Mouse (Mus musculus) yolk sac, embryonic 10.5 days (tissue): ENCODE data around the gene Lao1.
"Not testable (repeated sequence)": the region's sequence is repeated elsewhere in the genome, so short reads cannot be mapped to it uniquely, and the experiment has no call there.

Experiments used
- DNase-seq: peaks from one replicate; pipeline ENCODE4 v3.0.0-alpha.2; 2017; ENCODE audit warnings: low spot score

Lao1 gene

DNA sequence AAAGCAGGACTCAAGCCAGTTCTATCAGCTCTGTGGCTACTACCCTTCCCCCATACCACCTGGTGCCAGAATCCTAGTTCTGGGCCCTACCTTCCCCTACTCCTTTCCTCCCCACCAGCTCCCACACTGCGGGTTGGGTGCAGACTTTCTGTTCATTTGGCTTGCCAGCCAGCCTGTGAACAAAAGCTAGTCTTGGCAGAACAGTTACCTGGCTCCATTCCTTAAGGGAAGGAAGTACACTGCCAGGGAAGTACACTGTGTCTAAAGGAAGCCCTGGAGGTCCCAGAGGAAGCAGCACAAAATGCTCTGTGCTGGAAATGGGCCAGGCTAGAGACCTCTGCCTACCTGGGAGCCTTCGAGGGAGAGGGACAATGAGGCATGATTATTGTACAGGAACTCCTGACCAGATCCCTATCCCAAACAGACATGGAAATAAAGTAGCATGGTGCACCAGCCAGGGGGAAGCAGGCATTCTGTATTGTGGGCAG is at the start of gene Lao1:
Gene Lao1 (plus strand): TSS at position 438 of the 488 bp plus-strand sequence.
- no peak for DNase-seq

DNA sequence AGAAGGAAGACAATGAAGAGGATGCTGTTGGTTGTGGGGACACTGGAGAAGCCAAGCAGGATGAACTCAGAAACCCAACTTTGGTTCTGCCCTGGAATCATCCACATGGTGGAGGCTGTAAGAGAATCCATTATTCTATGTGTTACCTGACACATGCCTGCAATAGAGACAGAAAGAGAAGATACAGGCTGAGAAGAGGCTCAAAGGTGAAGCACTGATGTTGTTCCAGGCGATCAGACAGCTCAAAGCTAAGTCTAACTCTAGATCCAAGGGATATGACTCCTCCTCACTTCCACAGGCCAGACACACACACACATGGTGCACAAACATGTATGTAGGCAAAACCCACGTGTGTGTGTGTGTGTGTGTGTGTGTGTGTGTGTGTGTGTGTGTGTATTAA is 44.0 kb upstream of the Lao1 start, which contains the start of gene Olfr1329:
Gene Olfr1329 (minus strand): TSS at position 101 of the 400 bp plus-strand sequence.
- not testable (repeated sequence) for DNase-seq

DNA sequence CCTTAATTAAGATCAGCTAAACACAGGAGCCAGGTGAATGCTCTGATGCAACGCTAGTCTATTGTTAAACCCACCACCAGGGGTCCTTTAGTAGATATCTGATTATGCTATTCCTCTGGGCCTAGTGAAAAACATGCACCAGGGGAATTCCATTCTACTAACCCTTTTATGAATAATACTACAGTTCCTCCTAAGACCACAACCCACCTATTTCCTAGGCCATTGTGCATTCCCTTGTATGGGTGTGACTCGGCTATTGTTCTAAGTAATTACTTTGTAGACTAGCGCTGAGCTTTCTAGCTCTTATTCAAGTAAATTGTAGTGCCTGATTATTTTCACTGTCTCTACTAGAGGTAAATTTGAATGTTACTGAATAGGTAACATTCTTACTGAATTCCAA is 30.1 kb upstream of the Lao1 start:
- DNase-seq: not testable (repeated sequence)

DNA sequence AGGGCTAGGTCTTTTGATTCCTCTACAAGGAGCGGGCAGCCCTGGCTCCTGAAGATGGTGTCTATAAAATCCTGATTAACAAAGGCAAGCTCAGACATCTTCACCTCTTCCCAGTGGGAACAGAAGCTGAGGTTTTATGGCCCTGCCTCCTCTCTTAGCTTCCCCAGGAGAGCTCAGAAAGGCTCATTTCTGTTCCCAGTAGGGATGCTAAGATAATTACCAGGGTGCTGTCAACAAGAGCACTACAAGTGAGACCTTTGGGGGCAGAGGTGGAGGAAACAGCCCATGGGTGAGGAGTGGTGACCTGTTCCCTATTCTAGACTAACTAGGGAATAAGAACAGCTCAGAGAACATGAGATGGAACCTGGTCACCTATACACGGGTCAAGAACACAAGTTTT is 22.9 kb upstream of the Lao1 start, which contains the start of gene Olfr1328:
Gene Olfr1328 (minus strand): TSS at position 101 of the 400 bp plus-strand sequence.
- no peak for DNase-seq

GRCm38 (mm10) chr4:118958812-118959211 is 2.6 kb upstream of the Lao1 start:
- no peak for DNase-seq

GRCm38 (mm10) chr4:118967711-118968110 is 6.3 kb downstream of the Lao1 start:
- DNase-seq: no peak

- DNase-seq: no peak
These were observed 11.9 kb downstream of the Lao1 start for GRCm38 (mm10) chr4:118973281-118973680.

DNA sequence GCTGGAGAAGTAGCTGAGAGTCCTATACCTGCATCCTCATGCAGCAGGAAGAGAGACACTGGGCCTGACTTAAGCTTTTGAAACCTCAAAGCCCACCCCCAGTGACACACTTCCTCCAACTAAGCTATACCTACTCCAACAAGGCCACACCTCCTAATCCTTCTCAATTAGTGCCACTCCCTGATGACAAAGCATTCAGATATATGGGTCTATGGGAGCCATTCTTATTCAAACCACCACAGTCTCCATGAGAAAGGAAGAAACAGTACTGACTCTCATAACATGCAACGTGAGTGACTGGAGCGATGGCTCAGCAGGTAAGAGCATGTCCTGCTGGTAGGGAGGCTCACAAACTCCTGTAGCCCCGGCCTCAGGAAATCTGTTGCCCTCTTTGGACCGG is 23.9 kb downstream of the Lao1 start:
- no peak for DNase-seq

DNA sequence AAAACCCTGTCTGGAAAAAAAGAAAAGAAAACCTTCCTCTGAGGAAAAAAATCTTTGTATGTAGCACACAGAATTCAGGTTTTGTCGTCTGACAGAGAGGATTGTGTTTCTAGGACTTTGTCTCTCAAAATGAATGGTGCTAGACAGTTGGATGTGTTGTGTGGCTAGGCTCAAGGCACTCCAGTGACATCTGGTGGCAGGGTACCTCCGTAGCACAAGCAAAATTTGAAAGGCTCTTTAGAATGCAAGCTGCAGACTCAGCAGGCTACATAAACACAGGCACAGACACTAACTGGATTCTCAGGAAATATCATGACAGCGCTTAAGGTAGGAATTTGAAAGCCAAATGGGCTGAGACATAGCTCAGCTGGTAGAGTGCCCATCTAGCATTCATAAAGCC is 27.2 kb downstream of the Lao1 start:
- peak; percentile 61 for DNase-seq

- DNase-seq: no peak
These were observed 28.0 kb downstream of the Lao1 start for GRCm38 (mm10) chr4:118989331-118989730.

GRCm38 (mm10) chr4:118991797-118992196 is 30.4 kb downstream of the Lao1 start:
- DNase-seq: no peak

DNA sequence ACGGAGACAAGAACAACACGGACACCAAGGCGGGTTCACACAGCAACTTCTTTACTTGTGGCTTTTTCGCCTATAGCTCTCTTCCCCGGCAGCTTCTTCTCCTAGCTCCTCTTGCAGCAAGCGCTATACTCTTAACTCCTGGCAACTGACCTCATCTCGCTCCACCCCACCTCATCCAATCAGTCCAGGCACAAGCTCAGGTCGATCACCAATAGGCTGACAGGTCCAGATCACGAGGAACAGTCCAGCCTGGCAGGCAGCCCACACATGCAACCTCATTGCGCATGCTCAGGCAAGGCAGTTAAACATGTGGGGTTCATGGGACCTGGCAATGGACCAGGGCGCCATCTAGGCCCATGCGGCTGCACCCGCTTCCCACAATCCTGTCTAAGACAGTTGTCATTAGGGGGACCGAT is 35.8 kb downstream of the Lao1 start:
- no peak for DNase-seq

- DNase-seq: no peak
These were observed 38.5 kb downstream of the Lao1 start for GRCm38 (mm10) chr4:118999691-119000486.

DNA sequence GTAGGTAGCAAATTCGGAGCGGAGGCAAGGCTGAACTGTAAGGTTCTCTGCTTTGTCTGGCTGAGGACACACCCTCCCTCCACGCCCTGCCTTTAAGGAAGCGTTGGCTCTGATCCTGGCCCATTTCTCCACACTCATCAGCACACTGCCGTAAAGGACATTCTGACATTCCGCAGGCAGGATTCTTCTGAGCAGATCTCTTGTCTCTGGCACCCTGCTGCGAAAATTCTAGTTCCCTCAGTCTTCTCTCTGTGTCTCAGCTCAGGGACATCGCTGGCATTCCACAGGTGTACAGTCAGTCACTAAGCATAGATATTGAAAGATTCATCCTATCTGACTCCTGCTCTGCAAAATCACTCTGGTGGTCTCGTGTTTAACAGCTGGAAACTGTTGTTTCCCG is 40.3 kb downstream of the Lao1 start:
- no peak for DNase-seq

DNA sequence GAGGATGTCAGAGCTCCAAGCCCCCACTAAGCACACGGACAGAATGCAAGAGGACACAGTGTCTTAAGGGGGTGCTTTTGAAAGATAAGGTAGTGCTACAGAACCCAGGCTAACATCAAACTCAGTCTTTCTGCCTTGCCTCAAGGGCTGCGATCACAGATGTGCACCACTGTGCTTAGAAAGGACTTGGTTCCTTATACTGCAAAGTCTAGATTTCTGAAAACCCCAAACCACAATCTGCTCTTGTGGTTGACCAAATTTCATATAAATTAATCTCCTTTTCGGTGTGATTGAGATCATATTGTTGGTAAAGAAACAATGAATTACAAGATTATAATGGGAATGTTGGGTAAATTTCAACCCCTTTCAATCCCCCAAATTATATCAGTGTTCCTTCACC is 41.1 kb downstream of the Lao1 start:
- no peak for DNase-seq

- no peak for DNase-seq
These were observed 42.8 kb downstream of the Lao1 start for GRCm38 (mm10) chr4:119004178-119004577.

DNA sequence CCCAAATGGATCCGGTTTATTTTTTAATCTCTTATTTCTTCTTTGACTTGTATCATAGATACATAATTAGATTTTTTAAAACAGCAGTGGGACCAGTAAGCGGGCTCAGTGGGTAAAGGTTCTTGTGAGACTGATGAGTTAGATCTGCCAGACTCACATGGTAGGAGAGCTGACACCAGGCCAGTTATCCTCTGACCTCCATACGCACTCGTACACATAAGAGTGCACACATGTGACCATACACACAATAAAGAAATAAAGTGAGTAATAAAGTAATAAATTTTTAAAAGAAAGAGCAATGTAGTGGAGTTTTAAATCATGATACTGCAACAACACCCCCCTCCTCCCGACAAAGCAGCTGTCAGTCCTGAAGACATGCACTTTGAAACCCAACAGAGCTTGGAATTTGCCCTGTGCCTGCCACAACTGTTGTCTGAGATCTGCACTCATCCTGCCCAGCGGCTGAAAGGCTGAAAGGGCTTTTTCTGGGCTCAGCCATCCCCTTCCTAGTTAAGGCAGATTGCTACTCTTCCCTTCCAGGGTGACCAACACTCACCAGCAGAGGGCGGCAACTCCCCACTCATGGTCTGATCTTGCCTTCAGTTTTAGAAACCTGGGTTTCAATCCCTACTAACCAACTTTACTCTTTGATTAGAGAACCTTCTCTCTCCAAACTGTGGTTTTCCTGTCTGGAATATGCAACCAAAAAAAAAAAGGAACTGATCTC is 43.4 kb downstream of the Lao1 start:
- DNase-seq: peak; percentile 83

DNA sequence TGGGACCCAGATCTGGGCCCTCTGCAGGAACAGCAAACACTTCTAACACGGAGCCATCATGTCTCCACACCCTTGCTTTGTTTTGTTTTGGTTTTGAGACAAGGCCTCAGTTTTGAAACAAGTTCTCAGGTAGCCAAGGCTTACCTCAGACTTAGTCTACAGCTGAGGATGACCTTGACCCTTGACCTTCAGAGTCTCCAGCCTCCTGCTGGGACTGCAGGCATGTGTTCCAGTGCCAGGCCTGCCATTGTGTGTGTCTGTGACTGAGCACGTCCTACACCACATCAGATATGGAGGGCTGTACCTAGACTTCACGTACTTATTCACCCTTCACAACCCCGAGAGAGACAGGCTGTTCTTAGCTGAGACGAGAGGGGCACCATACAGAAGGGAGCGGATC is 46.2 kb downstream of the Lao1 start:
- DNase-seq: no peak

DNA sequence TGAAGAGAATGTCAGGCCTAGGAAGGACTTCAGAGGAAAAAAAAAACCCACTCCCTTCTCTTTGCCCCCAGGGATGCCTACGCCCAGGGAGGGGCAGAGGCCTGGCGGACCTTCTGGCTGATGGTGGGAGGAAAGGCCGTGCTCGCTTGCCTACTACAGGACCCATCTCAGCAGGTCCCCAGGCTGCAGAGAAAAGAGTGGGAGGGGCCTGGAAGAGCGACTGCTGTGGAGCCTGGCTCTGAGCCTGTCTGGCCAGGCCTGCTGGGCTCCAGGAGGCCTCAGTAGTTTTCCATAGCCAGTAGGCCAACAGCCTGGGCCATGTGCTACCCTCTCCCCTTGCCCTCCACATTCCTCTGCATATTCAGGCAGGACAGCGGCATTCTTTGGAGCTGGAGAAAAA is 47.1 kb downstream of the Lao1 start:
- no peak for DNase-seq

GRCm38 (mm10) chr4:119009814-119010213 is 48.4 kb downstream of the Lao1 start:
- no peak for DNase-seq

DNA sequence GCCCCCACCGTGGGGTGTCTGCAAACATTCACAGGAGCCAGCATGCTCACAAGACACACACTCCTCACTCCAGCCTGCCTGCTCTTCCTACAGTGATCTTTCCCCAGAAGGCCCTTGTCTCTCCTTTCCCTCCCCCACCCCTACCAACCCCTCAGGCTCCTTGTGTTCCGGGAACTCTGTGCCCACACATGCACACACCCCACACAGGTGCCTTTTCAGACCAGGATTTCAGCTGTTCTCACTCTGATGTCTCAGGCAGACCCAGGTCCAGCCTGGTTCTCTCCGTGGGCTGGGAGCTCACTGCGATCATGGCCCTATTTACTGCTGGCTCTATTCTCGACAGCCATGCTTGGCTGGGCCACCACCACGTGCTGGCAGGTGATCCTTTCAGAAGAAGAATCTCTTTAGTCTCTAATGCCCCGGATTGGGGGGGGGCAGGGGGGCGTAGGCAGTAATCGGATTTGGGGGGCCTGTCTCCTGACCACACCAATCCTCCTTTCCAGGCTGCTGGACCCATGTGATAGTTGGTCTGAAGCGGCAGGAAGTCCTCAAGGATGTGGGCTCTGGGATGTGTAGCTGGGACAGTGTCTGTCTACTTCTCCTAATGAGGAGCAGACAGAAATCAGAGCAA is 49.8 kb downstream of the Lao1 start:
- no peak for DNase-seq

GRCm38 (mm10) chr4:119013031-119013430 is 51.7 kb downstream of the Lao1 start:
- no peak for DNase-seq

DNA sequence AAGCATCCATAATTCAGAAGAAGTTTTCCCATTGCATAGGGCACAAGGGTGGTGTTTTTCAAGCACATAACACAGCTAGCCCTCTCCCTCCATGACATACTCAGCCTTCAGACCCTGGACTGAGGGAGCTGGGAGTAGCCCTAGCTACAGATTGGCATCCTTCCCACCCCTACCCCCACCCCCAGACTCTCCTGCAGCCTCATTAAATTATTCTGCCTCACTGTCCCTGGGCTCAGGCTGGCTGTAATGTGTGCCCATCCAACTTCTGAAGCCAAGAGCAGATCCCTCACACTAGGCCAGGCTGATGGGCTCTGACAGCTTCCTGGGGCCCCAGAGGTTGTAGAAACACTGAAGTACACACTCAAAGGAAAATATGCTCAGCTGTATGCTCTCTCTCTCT is 53.6 kb downstream of the Lao1 start:
- no peak for DNase-seq
